Mouse (Mus musculus) MN1 (cell line): Measurements from ENCODE around the gene Actr8.
A peak's percentile ranks its signal among the peaks of the same experiment; 100 is the strongest.

Experiments used
- DNase-seq: peaks from one replicate; pipeline ENCODE4 v3.0.0-alpha.2; 2016; ENCODE audit warnings: low spot score

The Actr8 gene

DNA sequence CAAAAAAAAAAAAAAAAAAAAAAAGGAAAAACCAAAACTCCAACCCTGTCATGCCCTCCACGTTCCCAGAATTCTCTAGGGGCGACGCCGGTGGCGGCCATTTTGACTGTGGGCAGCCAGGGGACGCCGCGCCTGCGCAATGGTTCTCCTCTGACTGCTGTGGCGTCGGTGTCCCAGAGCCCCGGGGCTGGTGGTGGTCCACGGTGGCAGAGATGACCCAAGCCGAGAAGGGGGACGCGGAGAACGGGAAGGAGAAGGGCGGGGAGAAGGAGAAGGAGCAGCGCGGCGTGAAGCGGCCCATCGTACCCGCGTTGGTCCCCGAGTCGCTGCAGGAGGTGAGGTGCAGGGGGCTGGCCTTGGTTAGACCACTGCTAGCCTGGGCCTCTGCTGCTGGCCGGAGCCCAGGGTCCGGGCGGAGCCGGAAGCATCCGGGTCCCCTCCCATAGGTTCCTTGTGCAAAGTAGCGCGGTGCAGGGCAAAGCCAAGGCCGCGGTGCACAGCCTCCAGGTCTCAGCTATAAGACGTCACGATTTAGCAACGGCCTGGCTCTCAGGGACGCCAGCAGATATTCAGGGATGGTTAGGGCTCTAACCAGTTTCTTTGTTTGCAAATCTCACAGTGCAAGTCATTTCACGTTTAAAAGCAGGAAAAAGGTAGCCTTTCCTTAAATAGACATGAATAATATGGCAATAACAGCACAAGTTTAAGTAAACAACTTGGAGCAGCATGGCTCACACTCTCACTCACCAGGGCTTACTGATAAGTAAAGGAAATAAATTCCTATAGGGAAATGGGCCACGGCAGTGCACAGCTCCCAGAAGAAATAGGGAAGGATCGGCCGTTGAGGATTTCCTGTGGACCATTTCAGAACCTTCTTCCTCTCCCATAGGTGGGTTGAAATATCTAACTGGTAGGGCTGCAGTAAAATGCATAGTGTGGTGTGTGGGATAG is at the start of gene Actr8:
Gene Actr8, plus strand, starts transcription at position 84 of the 951 bp plus-strand sequence.
- DNase-seq = peak; percentile 92

DNA sequence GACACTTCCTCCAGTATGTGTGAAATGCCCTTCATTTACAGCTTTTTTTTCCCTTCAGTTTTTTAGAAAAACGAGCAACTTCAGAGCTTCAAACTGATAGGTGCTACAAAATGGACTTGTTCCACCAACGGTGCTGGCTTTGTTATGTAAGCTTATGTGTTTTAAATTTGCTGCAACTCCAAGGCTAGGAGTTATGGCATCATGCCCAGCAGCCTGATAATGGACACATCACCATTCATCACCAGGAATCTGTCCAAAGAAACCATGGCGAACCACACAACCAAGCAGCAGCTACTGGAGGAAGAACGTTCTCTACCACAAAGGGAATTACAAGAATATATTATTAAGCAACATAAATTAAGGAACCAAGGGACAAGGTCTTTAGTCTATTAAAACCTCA is 49.2 kb upstream of the Actr8 start:
- no peak for DNase-seq

DNA sequence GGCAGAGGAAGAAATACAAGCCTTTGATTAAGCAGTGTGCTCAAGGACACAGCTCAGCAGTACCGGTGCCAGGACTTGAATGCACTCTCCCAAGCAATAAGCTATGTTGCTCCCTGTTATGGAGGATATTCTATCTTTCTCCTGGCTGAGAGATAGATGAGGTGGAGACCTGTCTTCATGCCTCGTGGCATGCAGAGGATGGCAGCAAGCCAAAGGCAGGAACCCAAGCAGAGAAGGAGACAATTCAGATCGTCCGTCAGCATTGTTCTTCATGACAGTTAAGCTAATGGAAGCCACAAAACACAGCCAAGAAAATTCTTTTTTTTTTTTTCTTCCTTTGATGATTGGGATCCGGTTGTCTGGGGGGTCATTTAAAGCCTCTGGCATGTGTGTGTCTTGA is 42.6 kb upstream of the Actr8 start:
- no peak for DNase-seq

DNA sequence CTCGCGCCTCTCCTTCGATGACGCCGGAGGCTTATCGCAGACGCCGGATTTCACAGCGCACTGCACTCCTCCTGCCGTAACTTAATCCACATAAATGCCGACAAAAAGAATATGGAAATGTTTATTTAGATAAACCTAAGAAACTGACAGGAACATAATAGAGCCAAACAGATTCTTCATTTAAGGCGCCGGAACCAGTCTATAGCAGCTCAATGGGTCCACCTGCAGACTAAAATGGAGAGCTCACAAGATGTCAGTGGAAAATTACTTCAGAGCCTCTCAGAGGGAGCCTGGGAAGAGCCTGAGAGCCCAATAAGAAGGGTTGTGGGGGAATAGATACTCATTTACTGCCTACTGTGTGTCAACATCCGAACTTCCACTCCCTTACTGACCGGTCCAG is 40.7 kb upstream of the Actr8 start:
- no peak for DNase-seq

DNA sequence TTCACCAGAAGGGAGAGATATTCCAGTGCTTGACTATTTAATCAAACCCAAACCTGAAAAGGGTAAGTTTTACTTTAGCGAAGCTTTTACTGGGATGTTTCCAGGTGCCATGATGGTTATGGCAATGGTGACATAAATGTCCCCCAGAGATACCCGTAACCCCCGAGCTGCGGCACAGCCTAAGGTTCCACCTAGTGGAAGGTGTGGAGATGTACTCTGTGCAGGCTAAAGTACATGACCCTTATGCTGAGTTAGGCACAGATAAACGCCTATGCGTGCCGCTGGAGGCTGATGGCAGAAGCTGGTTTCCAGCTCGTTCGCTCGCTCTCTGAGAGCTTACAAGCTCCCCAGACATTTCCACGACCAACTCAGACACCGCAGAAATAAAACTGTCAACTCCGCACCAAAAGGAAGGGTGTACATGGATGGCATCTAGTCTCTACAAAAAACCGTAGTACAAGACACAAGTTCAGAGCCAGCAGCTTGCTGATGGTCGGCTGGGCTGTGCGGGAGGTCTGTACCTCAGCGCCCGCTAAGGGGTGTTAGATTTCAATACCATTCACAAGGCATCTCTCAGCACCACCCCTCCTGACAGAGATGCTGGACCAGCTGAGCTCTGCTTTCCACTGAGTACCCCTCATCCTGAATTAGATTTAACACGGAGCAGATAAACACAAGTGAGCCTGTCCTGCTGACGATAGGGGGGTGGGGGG is 38.4 kb upstream of the Actr8 start:
- no peak for DNase-seq

DNA sequence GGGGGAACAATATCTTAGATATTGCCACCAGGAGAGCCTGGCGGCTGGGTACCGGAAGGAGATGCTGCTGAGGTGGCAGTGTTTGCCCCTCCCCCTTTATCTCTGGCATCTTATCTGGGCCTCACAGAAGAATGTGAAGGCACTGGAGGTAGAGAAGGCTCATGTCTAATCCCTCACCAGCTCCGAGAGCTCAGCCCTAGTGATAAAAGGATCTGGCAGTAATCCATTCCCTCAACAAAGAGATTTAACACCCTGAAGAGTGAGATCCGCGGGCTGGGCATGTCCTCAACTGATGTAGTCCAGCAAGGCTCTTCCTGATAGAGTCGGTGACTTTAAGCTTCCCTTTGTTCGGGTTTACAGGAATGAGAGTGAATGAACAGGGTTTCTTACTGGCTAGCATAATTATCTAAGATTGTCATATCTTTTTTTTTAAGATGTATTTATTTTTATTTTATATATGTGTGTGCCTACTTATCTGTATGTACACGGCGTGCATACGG is 37.8 kb upstream of the Actr8 start:
- no peak for DNase-seq

DNA sequence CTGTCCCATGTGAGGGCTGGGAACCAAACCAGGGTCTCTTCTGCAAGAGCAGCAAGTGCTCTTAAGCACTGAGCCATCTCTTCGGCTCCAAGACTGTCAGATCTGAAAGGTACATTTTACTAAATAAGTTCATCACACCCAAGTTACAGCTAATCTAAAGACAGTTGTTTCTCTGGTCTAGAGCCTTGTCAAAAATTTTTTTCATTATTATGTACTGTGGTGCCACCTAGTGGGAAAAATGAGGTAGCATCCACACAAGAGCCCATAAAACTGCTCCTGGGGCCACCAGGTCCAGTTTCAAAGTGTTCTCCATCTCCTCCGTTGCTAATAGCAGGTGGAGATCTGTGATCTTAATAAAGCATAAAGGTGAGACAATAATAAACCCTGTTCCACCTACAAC is 37.3 kb upstream of the Actr8 start:
- DNase-seq = peak; percentile 51

DNA sequence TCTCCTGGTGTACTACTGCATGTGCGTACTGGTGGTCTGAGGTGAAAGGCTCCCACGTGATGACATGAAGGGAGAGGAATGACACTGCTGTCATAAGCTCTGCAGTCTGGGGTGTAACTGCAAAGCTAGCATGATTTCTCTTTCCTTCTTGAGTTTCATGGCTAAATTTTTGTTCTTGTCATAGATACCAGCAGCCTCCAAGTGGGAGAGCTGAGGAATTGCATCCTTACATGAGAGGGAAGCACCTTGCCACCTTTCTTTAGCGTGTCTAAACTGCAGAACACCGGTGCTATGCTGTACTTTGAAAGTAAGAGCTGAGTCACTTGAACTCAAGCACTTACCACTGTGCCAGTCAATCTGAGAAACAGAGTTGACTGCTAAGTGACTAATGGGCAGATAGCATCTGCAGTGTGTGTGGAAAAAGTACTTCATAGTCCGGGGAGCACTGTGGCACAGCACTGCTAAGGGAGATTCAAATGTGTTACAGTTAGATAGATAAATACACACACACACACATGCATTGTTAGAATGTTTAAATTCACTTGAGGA is 31.3 kb upstream of the Actr8 start:
- no peak for DNase-seq

DNA sequence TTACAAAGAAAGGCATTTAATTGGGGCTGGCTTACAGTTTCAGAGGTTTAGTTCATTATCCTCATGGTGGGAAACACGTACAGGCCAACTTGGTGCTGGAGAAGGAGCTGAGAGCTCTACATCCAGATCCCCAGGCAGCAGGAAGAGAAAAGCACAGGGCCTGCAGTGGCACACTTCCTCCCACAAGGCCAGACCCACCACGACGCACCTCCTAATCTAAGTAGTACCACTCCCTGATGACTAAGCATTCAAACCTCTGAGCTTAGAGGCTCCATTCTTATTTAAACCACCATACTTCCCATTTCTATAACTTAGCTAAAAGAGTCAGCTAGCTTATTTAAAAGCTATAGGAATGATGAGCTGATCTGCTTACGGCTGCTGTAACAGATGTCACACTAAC is 27.3 kb upstream of the Actr8 start:
- DNase-seq = no peak

DNA sequence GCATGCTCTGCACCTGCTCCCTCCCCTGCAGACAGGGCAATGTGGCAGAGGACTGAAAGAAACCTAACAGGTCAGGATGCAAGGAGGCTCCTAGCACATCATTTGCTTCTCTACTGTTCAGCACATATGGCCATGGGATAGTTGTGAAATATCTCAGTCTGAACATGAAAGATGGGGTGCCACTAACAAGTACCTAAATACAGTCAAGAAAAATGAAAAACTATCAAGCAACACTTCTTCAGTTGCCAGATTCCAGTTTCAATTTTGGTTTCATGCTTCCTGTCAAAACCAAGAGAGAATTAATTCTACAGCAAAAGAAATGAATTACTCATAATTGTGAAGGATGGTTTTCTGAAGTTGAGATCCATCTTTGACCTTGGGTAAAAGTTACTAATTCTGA is 20.7 kb upstream of the Actr8 start:
- DNase-seq = no peak

DNA sequence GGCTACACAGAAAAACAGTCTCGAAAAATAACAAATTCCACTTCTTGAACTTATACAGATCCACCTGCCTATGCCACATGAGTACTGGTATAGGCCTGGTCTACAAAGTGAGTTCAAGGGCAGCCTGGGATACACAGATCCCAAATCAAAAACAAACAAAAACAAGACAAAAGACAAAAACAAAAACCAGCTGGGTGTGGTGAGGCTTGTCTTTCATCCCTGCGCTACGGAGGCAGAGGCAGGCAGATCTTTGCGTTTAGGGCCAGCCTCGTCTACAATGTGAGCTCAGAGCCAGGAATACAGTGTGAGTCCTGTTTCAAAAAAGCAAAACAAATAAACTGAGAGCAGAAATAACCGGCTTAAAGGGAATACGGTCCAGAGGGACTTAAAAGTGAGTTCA is 10.5 kb upstream of the Actr8 start:
- DNase-seq = no peak

DNA sequence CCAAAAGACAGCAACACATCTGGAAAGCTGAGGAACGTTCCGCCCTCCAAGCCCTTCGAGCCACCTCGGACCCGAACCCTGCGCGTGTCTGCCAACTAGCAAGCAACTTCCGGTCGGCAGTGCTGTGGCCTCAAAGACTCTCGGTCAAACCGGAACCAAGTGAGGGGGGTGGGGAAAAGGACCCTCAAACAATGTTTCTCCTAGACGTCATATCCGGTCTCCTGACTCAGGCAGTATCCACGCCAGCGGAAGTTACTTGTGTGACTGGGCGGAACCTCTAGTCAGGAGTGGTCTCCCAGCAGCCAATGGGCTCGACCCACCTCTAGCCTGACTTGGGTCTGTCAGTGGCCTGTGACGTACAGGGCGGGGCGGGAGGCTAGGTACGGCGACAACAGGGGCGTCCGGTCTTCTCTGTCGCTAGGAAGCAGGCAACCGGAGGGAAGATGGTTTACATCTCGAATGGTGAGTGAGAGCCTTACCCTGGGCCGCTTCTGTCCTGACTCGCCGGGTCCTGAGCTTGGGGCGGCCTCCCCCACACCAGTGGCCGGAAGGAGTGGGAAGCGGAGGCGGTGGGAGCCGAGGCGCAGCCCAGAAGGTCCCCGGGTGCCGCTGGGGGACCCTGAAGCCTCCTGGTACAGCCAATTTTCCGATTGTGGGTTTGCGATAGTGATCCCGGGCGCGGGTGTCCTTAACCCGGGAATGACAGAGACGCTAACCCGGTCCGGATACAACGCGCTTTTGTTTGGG is 9.9 kb upstream of the Actr8 start, which contains the start of gene Selenok:
Gene Selenok, plus strand, starts transcription at position 234 of the 747 bp plus-strand sequence.
- peak; percentile 98 for DNase-seq

DNA sequence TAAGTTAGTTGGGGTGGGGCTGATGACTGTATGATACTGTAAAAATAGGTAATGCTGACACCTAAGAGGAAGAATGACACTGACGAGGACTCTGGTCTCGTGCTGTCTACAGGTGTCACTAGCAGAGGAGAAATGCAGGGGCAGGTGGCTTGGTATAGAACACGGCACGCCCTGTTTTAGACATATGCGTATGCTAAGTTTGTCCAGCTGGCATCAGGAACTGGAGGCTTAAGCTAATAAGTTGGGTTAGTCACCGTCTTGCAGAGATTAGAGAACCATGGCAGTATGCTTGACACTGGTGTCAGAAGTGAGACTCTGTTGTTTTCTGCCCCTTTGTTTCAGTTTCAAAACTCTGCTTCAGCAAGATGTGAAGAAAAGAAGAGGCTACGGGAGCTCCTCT is 6.7 kb upstream of the Actr8 start:
- DNase-seq = no peak

DNA sequence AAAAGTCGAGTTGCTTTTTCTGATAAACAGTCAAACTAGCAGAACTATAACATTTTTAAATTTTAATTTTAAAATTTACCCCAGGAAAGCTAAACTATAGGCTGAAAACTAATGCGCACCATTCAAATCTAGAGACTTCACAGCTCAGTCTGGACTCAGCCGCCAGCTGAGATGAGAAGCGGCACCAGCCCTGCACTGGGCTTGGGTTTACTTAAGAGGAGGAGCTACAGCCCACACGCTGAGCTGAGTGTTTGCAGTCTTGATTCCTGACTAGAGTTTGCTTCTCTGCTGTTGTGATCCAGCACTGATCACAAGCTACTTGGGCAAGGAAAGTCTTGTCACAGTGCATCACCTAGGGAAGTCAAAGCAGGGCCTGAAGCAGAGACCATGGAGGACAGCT is 6.1 kb upstream of the Actr8 start:
- no peak for DNase-seq

DNA sequence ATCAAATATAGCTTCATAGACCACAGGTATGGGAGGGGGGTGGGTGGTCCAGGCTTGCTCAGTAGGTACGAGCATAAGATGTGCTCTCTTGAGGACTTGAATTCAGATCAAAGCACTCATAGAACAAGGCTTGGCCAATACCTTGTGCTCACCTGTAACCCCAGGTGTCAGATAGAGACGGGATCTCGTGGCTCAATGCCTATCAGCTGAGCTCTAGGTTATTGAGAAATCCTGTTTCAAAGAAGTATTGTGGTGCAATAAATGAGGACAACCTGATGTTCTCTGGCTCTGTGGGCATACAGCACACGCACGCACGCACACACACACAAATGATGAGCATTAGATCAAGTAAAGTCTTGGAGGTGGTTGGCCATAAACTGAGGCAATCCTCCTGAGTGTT is 1.2 kb upstream of the Actr8 start:
- DNase-seq = no peak

DNA sequence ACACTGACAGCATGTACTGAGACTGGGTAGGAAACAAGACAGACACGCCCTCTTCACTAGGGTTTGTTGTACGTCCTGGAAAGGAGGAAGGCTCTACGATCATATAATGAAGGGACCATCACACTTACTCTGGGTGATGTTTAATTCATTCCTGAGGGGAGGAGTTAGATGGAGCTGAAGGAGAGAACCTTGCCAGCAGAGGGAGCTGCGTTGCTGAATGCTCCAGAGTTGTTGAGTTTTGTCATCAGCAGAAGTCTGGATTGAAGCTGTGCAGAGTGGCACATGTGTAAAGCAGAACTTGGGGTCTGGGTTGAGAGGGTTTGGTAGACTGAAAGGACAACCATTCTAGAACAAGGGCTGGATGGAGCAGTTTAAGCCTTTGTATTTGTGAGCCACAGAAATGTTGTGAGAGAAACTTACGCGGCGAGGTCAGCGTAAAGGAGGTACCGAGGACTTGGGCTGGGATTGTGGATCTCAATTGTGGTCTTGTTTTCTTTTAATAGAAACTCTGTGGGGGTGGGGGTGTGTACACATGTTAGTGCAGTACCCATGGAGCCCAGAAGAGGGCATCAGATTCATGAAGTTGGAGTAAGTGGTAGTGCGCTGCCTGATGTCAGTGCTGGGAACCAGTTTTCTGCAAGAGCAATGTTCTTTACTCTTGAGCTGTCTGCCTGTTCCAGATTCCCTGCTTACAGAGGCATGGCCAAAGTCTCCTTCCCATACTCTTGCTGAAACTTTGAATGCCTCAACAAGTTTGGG is 2.5 kb downstream of the Actr8 start:
- peak; percentile 38 for DNase-seq

DNA sequence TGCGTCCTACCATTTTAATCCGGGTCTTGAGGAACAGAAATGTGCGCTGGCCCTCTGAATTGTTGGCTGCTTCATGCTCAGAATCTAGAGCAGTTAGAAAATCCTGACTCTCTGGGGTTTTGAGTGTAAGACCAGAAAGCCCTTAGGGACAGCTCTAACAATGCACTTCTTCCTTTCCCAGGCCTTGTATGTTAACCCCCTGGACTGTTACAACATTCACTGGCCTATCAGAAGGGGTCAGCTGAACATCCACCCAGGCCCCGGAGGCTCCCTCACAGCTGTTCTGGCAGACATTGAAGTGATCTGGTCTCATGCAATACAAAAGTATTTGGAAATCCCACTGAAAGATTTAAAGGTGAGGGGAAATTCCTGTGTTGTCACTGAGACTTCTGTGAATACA is 8.0 kb downstream of the Actr8 start:
- DNase-seq = no peak

DNA sequence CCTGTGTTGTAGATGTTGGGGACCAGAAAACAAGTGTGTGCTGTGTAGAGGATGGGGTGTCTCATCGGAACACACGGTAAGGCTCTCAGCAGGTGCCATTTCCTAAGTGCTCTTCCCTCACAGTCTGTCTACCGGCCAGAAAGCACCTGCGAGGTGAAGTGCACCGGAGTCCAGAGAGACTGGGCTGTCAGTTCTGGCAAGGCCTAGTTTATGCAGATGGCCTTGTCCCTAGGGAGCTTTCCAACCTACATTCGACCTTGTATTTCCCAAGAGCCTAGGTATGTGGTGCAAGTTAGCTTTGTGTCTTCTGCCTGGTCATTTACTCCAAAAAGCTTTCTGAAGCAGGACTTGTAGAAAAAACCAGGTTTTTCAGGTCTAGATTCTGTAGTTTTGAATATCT is 9.1 kb downstream of the Actr8 start:
- DNase-seq = no peak

DNA sequence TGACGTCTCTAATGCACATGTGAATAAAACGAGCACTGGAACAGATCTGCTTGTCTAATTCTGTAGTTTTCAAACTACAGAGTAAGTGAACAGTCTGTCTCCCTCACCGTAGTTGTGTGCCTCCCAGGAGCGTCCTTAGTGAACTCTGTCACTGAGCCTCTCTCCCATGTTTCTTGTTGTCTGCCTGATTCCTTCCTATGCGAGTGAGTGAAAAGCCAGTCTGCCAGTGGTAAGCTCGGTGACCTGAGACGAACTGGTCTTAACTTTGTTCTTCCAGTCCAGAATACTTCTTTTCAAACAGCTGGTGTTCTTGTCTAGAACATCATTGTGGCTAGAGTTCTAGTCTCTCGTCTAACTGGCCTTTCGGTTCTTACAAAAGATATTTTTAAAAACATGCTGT is 9.6 kb downstream of the Actr8 start:
- DNase-seq = no peak

DNA sequence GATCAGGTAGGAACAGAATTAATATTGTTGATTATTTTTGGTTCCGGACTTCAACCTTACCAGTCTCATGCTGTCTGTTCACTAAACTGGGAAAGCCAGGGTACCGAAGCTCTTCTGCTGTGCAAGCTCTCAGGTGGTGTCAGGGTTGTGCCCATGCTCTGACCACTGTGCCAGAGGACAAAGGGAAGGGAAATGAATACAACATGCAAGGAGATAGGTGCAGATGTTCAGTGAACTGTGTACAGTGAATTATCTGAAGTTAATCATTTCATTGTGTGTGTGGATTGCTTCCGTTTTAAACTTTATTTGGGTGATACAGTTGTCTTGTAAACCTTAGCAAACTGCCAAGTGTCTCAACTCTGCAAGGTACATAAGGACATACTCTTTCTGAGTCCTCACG is 10.2 kb downstream of the Actr8 start:
- DNase-seq = no peak

DNA sequence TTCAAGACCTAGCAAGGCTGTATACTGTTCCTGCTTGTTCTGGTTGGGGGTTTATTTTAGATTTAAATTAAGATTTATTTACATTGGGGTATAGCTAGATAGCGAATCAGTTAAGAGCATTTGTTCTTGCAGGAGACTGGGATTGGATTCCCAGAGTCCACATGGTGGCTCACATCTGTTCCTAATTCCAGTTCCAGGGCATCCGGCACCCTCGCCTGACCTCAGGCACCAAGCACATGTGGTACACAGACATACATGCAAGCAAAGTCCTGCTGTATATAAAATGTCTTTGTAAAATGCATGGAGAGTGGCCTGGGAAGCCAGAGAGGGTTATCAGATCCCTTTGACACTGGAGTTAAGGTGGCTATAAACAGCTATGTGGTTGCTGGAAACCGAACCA is 16.8 kb downstream of the Actr8 start:
- DNase-seq = no peak
